Mouse (Mus musculus) heart, adult 2 months (tissue): ENCODE measurements around the gene Dhh.

ENCODE experiments used
- CTCF ChIP-seq: fragments of 200-600 bp; IDR thresholded peaks from 2 replicates; pipeline ENCODE4 v1.8.1; 2022; ENCODE audit warnings: antibody characterized with exemption, mild to moderate bottlenecking, moderate library complexity
- EP300 ChIP-seq: fragments of 200-500 bp; IDR thresholded peaks from 2 replicates; pipeline ENCODE4 v1.6.1; 2011; ENCODE audit warnings: low read depth, low read length, control low read depth; ENCODE audit not compliant: insufficient read depth

DNA sequence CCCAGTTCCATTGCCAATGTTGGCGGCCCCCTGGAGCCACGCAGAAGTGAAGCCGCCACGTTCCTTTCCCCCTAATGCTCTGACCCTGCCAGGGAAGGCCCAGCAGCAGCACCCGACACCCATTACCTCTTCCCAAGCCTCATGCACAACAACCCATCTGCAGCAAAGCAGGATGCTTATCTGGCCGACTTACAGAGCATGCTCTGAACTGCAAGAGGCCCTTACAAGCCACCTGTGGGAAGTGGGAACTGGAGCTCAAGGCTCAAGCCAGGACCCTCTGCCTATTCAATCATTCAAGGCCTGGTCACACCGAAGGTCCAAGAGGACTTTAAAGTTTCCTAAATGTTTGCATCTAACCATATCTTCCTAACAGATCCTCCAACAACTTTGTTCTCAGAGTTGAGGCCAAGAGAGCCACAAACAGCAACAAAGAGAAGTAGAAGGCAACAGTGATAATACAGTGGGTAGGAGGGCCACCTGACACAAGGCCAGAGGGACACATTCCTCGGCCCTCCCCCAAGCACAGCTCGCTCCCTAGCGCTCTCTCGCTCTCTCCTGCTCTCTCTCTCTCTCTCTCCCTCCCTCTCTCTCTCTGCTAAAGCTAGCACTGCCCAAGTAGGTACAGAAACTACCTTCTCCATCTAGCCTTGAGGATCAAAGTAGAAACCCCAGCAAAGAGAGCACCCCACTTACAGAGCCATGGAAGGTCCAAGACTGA lies 29.8 kb downstream of the Dhh start:
- TF ChIP-seq CTCF (no peak), EP300 (no peak)
